In genomic region chr15:62261520-62261919, GRCm38 (mm10) we compare ENCODE assay signal across 11 mouse cellular contexts.
DNase-seq lines count a peak whose midpoint lies in the region; ATAC-seq lines count a peak whose summit lies in the region.
"Had no signal": no experiment of that assay in that cellular context is flagged by ENCODE, and none has a peak within 500 bp of the region (broad histone marks: within the 10 kb centered on the region; RNA-seq: fewer than 3 reads in every experiment).

No protein-coding gene starts in this region.

- no peak overlapping the region for H3K4me2 ChIP-seq in heart, embryonic 15.5 days
- no peak overlapping the region for H3K4me2 ChIP-seq in hindbrain, embryonic 11.5 days (replicated peaks; ENCODE audit: low read depth, low read length)
- H3K4me2 ChIP-seq: limb, embryonic 12.5 days; midbrain, embryonic 11.5 days had no signal

- DNase-seq in frontal cortex, postnatal 10 days (ENCODE audit: low spot score in 2 of 2) = no peak
- DNase-seq in urinary bladder, postnatal 25 days (ENCODE audit: low spot score) = peak; percentile 12
- DNase-seq in urinary bladder, postnatal 4 days (ENCODE audit: low spot score in 2 of 2) = no peak
- DNase-seq in yolk sac, embryonic 10.5 days (ENCODE audit: low spot score) = no peak
- DNase-seq in hindbrain, embryonic 11.5 days (ENCODE audit: low spot score) = no peak
- no peak for DNase-seq in kidney, adult 8-10 months
- DNase-seq: kidney, postnatal 25 days had no signal

- H3K27ac ChIP-seq in heart, embryonic 15.5 days = 0 out of 2 replicates have a peak overlapping the region, but pooled peaks have one; percentile 21
- H3K27ac ChIP-seq in hindbrain, embryonic 11.5 days (ENCODE audit: low read depth, low read length) = no peak overlapping the region
- H3K27ac ChIP-seq: limb, embryonic 12.5 days had no signal

- no peaks in the 10 kb centered on the region for H3K36me3 ChIP-seq in heart, embryonic 15.5 days
- no peaks in the 10 kb centered on the region for H3K36me3 ChIP-seq in hindbrain, embryonic 11.5 days (ENCODE audit: control insufficient read depth, insufficient read depth, low read length)
- H3K36me3 ChIP-seq: limb, embryonic 12.5 days had no signal

- no peaks in the 10 kb centered on the region for H3K9me3 ChIP-seq in heart, embryonic 15.5 days (replicated peaks)
- no peaks in the 10 kb centered on the region for H3K9me3 ChIP-seq in hindbrain, embryonic 11.5 days (ENCODE audit: control insufficient read depth, low read length)
- H3K9me3 ChIP-seq: limb, embryonic 12.5 days had no signal

- no peaks in the 10 kb centered on the region for H3K27me3 ChIP-seq in heart, embryonic 15.5 days
- H3K27me3 ChIP-seq in hindbrain, embryonic 11.5 days (ENCODE audit: control insufficient read depth, insufficient read depth, low read length) = no peaks in the 10 kb centered on the region
- H3K27me3 ChIP-seq: limb, embryonic 12.5 days had no signal

- peak; percentile 87 for ATAC-seq in frontal cortex, adult (ENCODE audit: low TSS enrichment)
- no peak; the same call in 1 of the 2 replicates for ATAC-seq in heart, embryonic 15.5 days (replicated peaks; ENCODE audit: insufficient number of reproducible peaks, insufficient read depth, low FRiP score, low read depth)
- no peak for ATAC-seq in hindbrain, embryonic 11.5 days (ENCODE audit: low FRiP score)

- 51% methylated on average over 2 of the region's 2 CpGs for WGBS in heart, embryonic 15.5 days
- WGBS in hindbrain, embryonic 11.5 days = 95% methylated on average over 2 of the region's 2 CpGs

- no peak overlapping the region for H3K9ac ChIP-seq in heart, embryonic 15.5 days
- H3K9ac ChIP-seq in hindbrain, embryonic 11.5 days (ENCODE audit: low read depth, low read length) = no peak overlapping the region
- H3K9ac ChIP-seq: limb, embryonic 12.5 days had no signal

- H3K4me1 ChIP-seq in heart, embryonic 15.5 days (replicated peaks) = peaks cover 20% of the 10 kb centered on the region
- no peaks in the 10 kb centered on the region for H3K4me1 ChIP-seq in hindbrain, embryonic 11.5 days (replicated peaks; ENCODE audit: control insufficient read depth, insufficient read depth, low read length)

- no peak overlapping the region for H3K4me3 ChIP-seq in heart, embryonic 15.5 days
- no peak overlapping the region for H3K4me3 ChIP-seq in hindbrain, embryonic 11.5 days (ENCODE audit: low read depth, low read length)
- H3K4me3 ChIP-seq: limb, embryonic 12.5 days had no signal
